In genomic region chr7:141447110-141447991, GRCm38 (mm10) we compare ENCODE assay signal across 8 mouse cellular contexts. TPM values are rescaled to one million over a fixed set of nuclear protein-coding genes. Genes with fewer than 3 reads are reported as not detected.
A peak's percentile ranks its signal among the peaks of the same experiment; 100 is the strongest.
DNase-seq lines count a peak whose midpoint lies in the region; ATAC-seq and TF ChIP-seq lines count a peak whose summit lies in the region.

Rplp2 (plus strand) TSS chr7:141447370.

- ATAC-seq in hindbrain, embryonic 16.5 days: peak; percentile 94
- peak; percentile 92 for ATAC-seq in megakaryocyte, adult 5-6 weeks (ENCODE audit: poor library complexity, severe bottlenecking)

- H3K9ac ChIP-seq in hindbrain, embryonic 16.5 days (ENCODE audit: low read depth, low read length): peak within 1 kb of the TSS; percentile 77

- under 1% methylated on average over 63 of the region's 63 CpGs for WGBS in hindbrain, embryonic 16.5 days

- no peaks in the 10 kb centered on the region for H3K9me3 ChIP-seq in hindbrain, embryonic 16.5 days (ENCODE audit: control insufficient read depth, low read length)

- H3K27ac ChIP-seq in hindbrain, embryonic 16.5 days (ENCODE audit: low read depth, low read length): peak within 1 kb of the TSS; percentile 92
- H3K27ac ChIP-seq in left cerebral cortex, adult 2 months: peak within 1 kb of the TSS; percentile 99

- peaks cover 22% of the 10 kb centered on the region for H3K4me1 ChIP-seq in hindbrain, embryonic 16.5 days (ENCODE audit: control insufficient read depth, insufficient read depth, low read depth, low read length)

- H3K4me2 ChIP-seq in hindbrain, embryonic 16.5 days (ENCODE audit: low read length): peak within 1 kb of the TSS; percentile 80

- no peak for TF ChIP-seq CTCF in left cerebral cortex, adult 2 months (IDR thresholded peaks at IDR 0.05)

- peak within 1 kb of the TSS; percentile 76 for H3K4me3 ChIP-seq in hindbrain, embryonic 16.5 days (ENCODE audit: low read length)
- H3K4me3 ChIP-seq in left cerebral cortex, adult 2 months: peak within 1 kb of the TSS; percentile 91

- peak; percentile 93 for DNase-seq in T-cell, adult 2 months (ENCODE audit: low spot score)
- DNase-seq in cerebellum, postnatal 36 days: peak; percentile 94
- peak; percentile 94 for DNase-seq in gastrocnemius, adult 18-20 months (ENCODE audit: low spot score)
- peak; percentile 95 to 96 for DNase-seq in left cerebral cortex, adult 2 months (ENCODE audit: extremely low spot score in 1 of 2, low spot score in 2 of 2)
- DNase-seq in right cerebral cortex, adult 2 months (ENCODE audit: low spot score in 2 of 2): peak; percentile 96 to 98
- DNase-seq in urinary bladder, postnatal 14 days (ENCODE audit: low spot score): peak; percentile 94

- intact Hi-C loops in left cerebral cortex, adult 2 months (cut with DNase I): no loop called here

- H3K27me3 ChIP-seq in hindbrain, embryonic 16.5 days (replicated peaks; ENCODE audit: control insufficient read depth, insufficient read depth, low read length): no peaks in the 10 kb centered on the region

- peaks cover 22% of the 10 kb centered on the region for H3K36me3 ChIP-seq in hindbrain, embryonic 16.5 days (ENCODE audit: control insufficient read depth, insufficient read depth, low read length)

RNA-seq across cellular contexts. Expression of gene Rplp2, which starts in this region (rescaled TPM):
- total RNA-seq in gastrocnemius, adult 18-20 months (2021): 100 to 1,000 TPM; 526 to 630 TPM
- 602 and 645 TPM in 2 replicates for polyA plus RNA-seq in hindbrain, embryonic 16.5 days (2015; fragmentation: Nextera tagmentation; extraction: Ambion mirVana)
- total RNA-seq in left cerebral cortex, adult 2 months (2021): 100 to 1,000 TPM; 552 to 567 TPM
- 1,660 and 1,825 TPM in 2 replicates for total RNA-seq in megakaryocyte, adult 5-6 weeks (2015)
- total RNA-seq in megakaryocyte, adult 5-6 weeks (2017): 1,271 and 1,459 TPM in 2 replicates

Comparison
In these comparisons a context has a peak if more than half of its experiments do, and no peak if none do; other contexts are left out.
1. Peak in every context shown above with its lines: DNase-seq, ATAC-seq, H3K4me3 ChIP-seq and H3K27ac ChIP-seq.